Mouse (Mus musculus) forebrain, embryonic 10.5 days (tissue): ENCODE measurements around the gene Dnajc10. TPM values are rescaled to one million over a fixed set of nuclear protein-coding genes. Genes with fewer than 3 reads are reported as not detected.

Experiments used
- DNase-seq: peaks from one replicate; pipeline ENCODE4 v3.0.0-alpha.2; 2017; ENCODE audit warnings: low spot score; ENCODE audit errors: extremely low spot score
- H3K27ac ChIP-seq: fragments of 300-500 bp; sonication (generic); 2 replicates; pipeline ENCODE4 v1.5.1; 2016; ENCODE audit warnings: mild to moderate bottlenecking
- H3K27me3 ChIP-seq: fragments of 300-500 bp; sonication (generic); 2 replicates; pipeline ENCODE4 v1.6.1; 2016; ENCODE audit warnings: mild to moderate bottlenecking; ENCODE audit not compliant: poor library complexity, severe bottlenecking
- H3K36me3 ChIP-seq: fragments of 300-500 bp; sonication (generic); replicated peaks from 2 replicates; pipeline ENCODE4 v1.6.1; 2016; ENCODE audit warnings: mild to moderate bottlenecking, moderate library complexity
- H3K4me1 ChIP-seq: fragments of 300-500 bp; sonication (generic); 2 replicates; pipeline ENCODE4 v1.6.1; 2016
- H3K4me3 ChIP-seq: fragments of 300-500 bp; sonication (generic); 2 replicates; pipeline ENCODE4 v1.5.1; 2016; ENCODE audit warnings: mild to moderate bottlenecking, moderate library complexity
- H3K9me3 ChIP-seq: fragments of 300-500 bp; sonication (generic); 2 replicates; pipeline ENCODE4 v1.6.1; 2016; ENCODE audit warnings: mild to moderate bottlenecking, moderate library complexity
- WGBS: fragments of 180-500 bp; shearing (Covaris S2); methylation state at CpG from one replicate; pipeline ENCODE4 v1.1.7; 2016; 5-methylcytosine and 5-hydroxymethylcytosine counted together
- polyA plus RNA-seq: library from polyadenylated mRNA; unstranded; fragments of >200 nt; fragmentation: Nextera tagmentation; extraction: Ambion mirVana; gene quantifications from 2 replicates; pipeline ENCODE4 v1.2.1, GENCODE M21; 2016

Dnajc10 gene
- polyA plus RNA-seq, 1 experiment from 2014 or later = 86.5 TPM

GRCm38 (mm10) chr2:80371458-80371857 is 56.2 kb downstream of the Dnajc10 start:
- no peaks in the 10 kb centered on the region for H3K9me3 ChIP-seq
- WGBS = 89% methylated on average over 8 of the region's 8 CpGs
- H3K4me1 ChIP-seq = no peaks in the 10 kb centered on the region
- no peaks in the 10 kb centered on the region for H3K36me3 ChIP-seq
- DNase-seq = no peak
- no peak overlapping the region for H3K27ac ChIP-seq
- H3K27me3 ChIP-seq = no peaks in the 10 kb centered on the region
- no peak overlapping the region for H3K4me3 ChIP-seq

- H3K4me1 ChIP-seq = no peaks in the 10 kb centered on the region
- no peak overlapping the region for H3K27ac ChIP-seq
- H3K27me3 ChIP-seq = no peaks in the 10 kb centered on the region
- DNase-seq = no peak
- peaks cover 4% of the 10 kb centered on the region for H3K9me3 ChIP-seq
- H3K4me3 ChIP-seq = no peak overlapping the region
- H3K36me3 ChIP-seq = no peaks in the 10 kb centered on the region
Measured at GRCm38 (mm10) chr2:80374892-80375291, 59.6 kb downstream of the Dnajc10 start.

DNA sequence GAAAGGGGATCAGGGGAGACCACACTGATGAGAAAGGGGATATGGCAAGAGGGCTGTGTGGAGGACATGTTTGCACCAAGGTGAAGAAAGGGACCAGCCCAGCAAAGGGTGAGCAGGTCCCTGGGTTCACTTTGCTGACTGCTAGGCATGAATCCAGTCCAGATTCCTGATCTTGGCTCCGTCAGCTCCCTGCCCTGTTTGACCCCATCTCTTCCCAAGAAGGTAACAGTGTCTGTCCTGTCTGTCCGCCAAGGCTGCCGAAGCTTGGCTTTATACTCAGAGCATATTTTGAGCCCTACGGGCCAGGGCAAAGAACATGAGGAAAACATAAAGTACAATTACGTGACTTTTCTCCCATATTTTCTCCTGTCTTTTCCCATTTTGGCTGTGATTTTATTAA is 64.6 kb downstream of the Dnajc10 start:
- 89% methylated on average over 5 of the region's 5 CpGs for WGBS

GRCm38 (mm10) chr2:80384447-80384846 is 69.2 kb downstream of the Dnajc10 start:
- Histone ChIP-seq H3K36me3 (no peaks in the 10 kb centered on the region), H3K4me1 (no peaks in the 10 kb centered on the region)
- WGBS = 88% methylated on average over 4 of the region's 4 CpGs

More for the DNA sequence above, 64.6 kb downstream of the Dnajc10 start:
- Histone ChIP-seq H3K4me1 (no peaks in the 10 kb centered on the region), H3K9me3 (peaks cover 4% of the 10 kb centered on the region), H3K27me3 (no peaks in the 10 kb centered on the region), H3K36me3 (no peaks in the 10 kb centered on the region), H3K4me3 (no peak overlapping the region), H3K27ac (no peak overlapping the region)
- DNase-seq = no peak

GRCm38 (mm10) chr2:80386255-80386654 is 71.0 kb downstream of the Dnajc10 start:
- H3K9me3 ChIP-seq = no peaks in the 10 kb centered on the region
- DNase-seq = no peak
- H3K27ac ChIP-seq = no peak overlapping the region
- 91% methylated on average over 2 of the region's 2 CpGs for WGBS
- no peaks in the 10 kb centered on the region for H3K36me3 ChIP-seq
- no peak overlapping the region for H3K4me3 ChIP-seq
- H3K4me1 ChIP-seq = no peaks in the 10 kb centered on the region
- H3K27me3 ChIP-seq = 0 out of 2 replicates have a peak, but pooled peaks cover 8% of the 10 kb centered on the region

More at GRCm38 (mm10) chr2:80384447-80384846, 69.2 kb downstream of the Dnajc10 start:
- H3K27me3 ChIP-seq = 0 out of 2 replicates have a peak, but pooled peaks cover 8% of the 10 kb centered on the region
- DNase-seq = no peak
- no peaks in the 10 kb centered on the region for H3K9me3 ChIP-seq
- H3K27ac ChIP-seq = no peak overlapping the region
- no peak overlapping the region for H3K4me3 ChIP-seq

DNA sequence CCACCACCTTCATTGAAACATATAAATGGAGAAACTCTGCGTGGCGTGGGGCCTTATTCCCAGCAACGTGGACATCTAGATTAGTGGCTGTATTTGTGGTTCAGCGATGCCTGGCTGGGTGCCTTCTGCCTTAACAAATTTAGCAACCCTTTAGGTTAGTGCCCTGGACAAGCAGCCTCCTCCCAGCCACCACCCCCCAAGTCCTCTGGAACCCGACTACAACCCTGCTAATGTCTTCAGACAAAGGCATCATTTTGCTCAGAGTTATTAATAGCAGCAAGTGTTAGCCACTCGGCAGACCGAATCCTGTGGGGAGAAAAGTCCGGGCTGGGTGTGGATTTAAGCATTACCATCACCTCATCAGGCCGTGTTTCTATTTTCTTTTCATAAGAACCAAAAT is 72.4 kb downstream of the Dnajc10 start:
- 81% methylated on average over 9 of the region's 9 CpGs for WGBS

DNA sequence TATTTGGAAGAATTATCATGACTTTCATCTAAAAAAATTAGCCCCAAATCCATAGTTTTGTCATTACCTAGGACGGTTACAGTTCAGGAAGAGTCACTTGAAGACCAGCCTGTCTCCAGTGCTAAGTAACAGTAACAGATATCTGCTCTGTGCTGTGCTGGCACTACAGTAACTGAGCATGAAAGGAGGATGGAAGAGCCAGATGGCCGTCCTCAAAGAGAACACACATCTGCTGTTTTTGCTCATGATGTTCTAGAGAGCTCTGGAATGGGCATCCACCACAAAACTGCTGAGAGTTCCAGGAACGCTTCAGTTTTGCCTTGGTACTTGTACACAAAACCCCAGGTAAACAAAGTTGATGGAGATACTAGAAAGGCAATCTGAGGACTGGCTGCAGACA is 73.1 kb downstream of the Dnajc10 start:
- H3K4me1 ChIP-seq = no peaks in the 10 kb centered on the region
- H3K27me3 ChIP-seq = peaks cover 9% of the 10 kb centered on the region
- no peaks in the 10 kb centered on the region for H3K36me3 ChIP-seq
- no peak for DNase-seq
- H3K27ac ChIP-seq = no peak overlapping the region
- H3K9me3 ChIP-seq = no peaks in the 10 kb centered on the region
- 89% methylated on average over 3 of the region's 3 CpGs for WGBS
- H3K4me3 ChIP-seq = no peak overlapping the region

More for the DNA sequence above, 72.4 kb downstream of the Dnajc10 start:
- 0 out of 2 replicates have a peak, but pooled peaks cover 8% of the 10 kb centered on the region for H3K27me3 ChIP-seq
- H3K9me3 ChIP-seq = no peaks in the 10 kb centered on the region
- H3K4me3 ChIP-seq = no peak overlapping the region
- DNase-seq = no peak
- H3K4me1 ChIP-seq = no peaks in the 10 kb centered on the region
- no peak overlapping the region for H3K27ac ChIP-seq
- no peaks in the 10 kb centered on the region for H3K36me3 ChIP-seq

DNA sequence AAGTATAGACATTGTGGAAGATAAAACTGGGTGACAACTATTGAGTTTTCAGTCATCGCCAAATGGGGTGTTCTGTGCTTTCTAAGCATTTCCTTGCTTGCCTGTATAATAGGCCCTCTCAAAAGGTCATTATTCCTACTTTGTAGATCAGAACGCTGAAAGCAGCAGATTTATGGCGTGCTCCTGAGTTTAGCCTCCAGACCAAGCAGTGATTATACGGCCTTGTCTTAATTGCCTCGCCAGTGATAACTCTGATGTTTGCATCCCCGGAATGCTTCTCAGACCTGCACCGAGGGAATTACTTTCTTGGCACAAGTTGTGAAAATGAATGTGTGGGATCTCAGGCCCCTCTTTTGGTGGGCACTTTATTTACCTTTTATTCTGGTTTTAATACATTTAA is 80.8 kb downstream of the Dnajc10 start:
- DNase-seq = no peak
- H3K4me3 ChIP-seq = no peak overlapping the region
- H3K27ac ChIP-seq = no peak overlapping the region
- no peaks in the 10 kb centered on the region for H3K9me3 ChIP-seq
- H3K36me3 ChIP-seq = no peaks in the 10 kb centered on the region
- 63% methylated on average over 7 of the region's 7 CpGs for WGBS
- H3K4me1 ChIP-seq = peaks cover 39% of the 10 kb centered on the region
- peaks cover 76% of the 10 kb centered on the region for H3K27me3 ChIP-seq

DNA sequence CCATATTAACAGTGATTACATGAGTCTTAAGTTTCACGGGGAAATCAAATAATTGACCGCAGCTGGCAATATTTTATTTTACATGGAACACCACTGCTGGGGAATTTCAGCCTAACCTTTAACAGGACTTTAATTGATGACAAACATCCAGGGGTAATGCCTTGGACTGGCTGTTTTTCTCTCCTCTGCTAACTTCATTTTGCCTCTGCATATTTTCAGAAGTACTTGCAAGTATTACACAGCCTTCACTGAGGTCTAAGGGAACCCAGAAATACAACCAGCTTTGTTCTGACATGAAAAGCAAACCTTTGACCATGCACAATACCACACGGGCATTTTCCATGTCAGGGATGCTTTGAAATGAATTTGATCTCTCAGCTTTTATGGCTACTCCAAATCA is 81.6 kb downstream of the Dnajc10 start:
- no peak for DNase-seq
- peaks cover 84% of the 10 kb centered on the region for H3K27me3 ChIP-seq
- no peak overlapping the region for H3K4me3 ChIP-seq
- H3K9me3 ChIP-seq = no peaks in the 10 kb centered on the region
- H3K4me1 ChIP-seq = peaks cover 39% of the 10 kb centered on the region
- no peak overlapping the region for H3K27ac ChIP-seq
- 56% methylated on average over 3 of the region's 3 CpGs for WGBS
- H3K36me3 ChIP-seq = no peaks in the 10 kb centered on the region

DNA sequence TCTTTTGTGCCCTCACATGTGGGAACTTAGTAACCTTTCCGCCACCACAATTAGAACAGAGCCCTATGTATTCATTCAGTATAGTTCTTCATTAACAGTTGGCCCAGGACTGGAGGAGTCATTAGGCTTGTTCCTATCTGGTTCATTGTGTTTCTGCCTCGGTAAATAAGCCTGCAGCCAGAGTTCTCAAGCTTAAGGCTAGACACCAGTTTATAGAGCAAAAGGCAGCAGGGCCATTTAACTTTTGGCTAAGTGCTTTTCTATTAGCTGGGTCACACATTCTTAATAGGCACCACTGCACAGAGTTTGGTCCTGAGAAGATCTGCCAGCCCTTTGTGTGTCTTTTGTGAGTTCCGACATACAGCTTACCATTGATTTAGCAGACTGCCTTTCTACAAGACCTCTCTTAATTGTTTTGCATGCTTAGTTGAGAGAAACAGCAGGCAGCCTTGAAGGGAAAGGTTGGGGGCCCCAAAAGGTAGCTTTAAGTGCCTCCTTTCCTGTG is 83.4 kb downstream of the Dnajc10 start:
- Histone ChIP-seq H3K27ac (no peak overlapping the region), H3K36me3 (no peaks in the 10 kb centered on the region), H3K9me3 (no peaks in the 10 kb centered on the region), H3K4me1 (peaks cover 39% of the 10 kb centered on the region), H3K27me3 (peaks cover 98% of the 10 kb centered on the region), H3K4me3 (no peak overlapping the region)
- DNase-seq = peak; percentile 52
- WGBS = 2% methylated on average over 3 of the region's 3 CpGs

Other genes with a start within 250 kb of the Dnajc10 start
- 0.64 and 0.81 TPM in 2 replicates for gene Pde1a, start 186.0 kb upstream of the Dnajc10 start, polyA plus RNA-seq
- not detected in 2 replicates for gene Prdx6b, start 23.0 kb upstream of the Dnajc10 start, polyA plus RNA-seq
- 17.0 and 19.6 TPM in 2 replicates for gene Frzb, start 132.2 kb downstream of the Dnajc10 start, polyA plus RNA-seq